Mouse (Mus musculus) embryonic facial prominence, embryonic 11.5 days (tissue): Measurements from ENCODE around the gene Sstr5. TPM values are rescaled to one million over a fixed set of nuclear protein-coding genes. Genes with fewer than 3 reads are reported as not detected.

Experiments used
- ATAC-seq: fragments of 200-750 bp; cut with Nextera tagmentation; replicated peaks from 2 replicates; pipeline ENCODE4 v1.8.0; 2017; ENCODE audit warnings: low read depth; ENCODE audit not compliant: insufficient number of reproducible peaks, low FRiP score, low TSS enrichment
- DNase-seq: peaks from one replicate; pipeline ENCODE4 v3.0.0-alpha.2; 2015; ENCODE audit warnings: low spot score
- H3K27ac ChIP-seq: fragments of 300-500 bp; sonication (generic); replicated peaks from 2 replicates; pipeline ENCODE4 v1.5.1; 2014; ENCODE audit warnings: mild to moderate bottlenecking, low read depth, low read length, control low read depth
- H3K27me3 ChIP-seq: fragments of 300-500 bp; sonication (generic); 2 replicates; pipeline ENCODE4 v1.6.1; 2014; ENCODE audit warnings: mild to moderate bottlenecking, low read length, moderate library complexity, mixed read lengths; ENCODE audit not compliant: control insufficient read depth, insufficient read depth
- H3K36me3 ChIP-seq: fragments of 300-500 bp; sonication (generic); replicated peaks from 2 replicates; pipeline ENCODE4 v1.6.1; 2014; ENCODE audit warnings: low read depth, mild to moderate bottlenecking, low read length, moderate library complexity, mixed read lengths; ENCODE audit not compliant: control insufficient read depth, insufficient read depth
- H3K4me1 ChIP-seq: fragments of 300-500 bp; sonication (generic); 2 replicates; pipeline ENCODE4 v1.6.1; 2014; ENCODE audit warnings: low read length, mixed read lengths; ENCODE audit not compliant: control insufficient read depth, insufficient read depth
- H3K4me2 ChIP-seq: fragments of 300-500 bp; sonication (generic); 2 replicates; pipeline ENCODE4 v1.6.1; 2014; ENCODE audit warnings: low read depth, mild to moderate bottlenecking, control low read depth, low read length, moderate library complexity
- H3K4me3 ChIP-seq: fragments of 300-500 bp; sonication (generic); 2 replicates; pipeline ENCODE4 v1.5.1; 2014; ENCODE audit warnings: low read depth, low read length, control low read depth
- H3K9ac ChIP-seq: fragments of 300-500 bp; sonication (generic); replicated peaks from 2 replicates; pipeline ENCODE4 v1.6.1; 2014; ENCODE audit warnings: mild to moderate bottlenecking, control low read depth, low read length
- H3K9me3 ChIP-seq: fragments of 300-500 bp; sonication (generic); replicated peaks from 2 replicates; pipeline ENCODE4 v1.6.1; 2016; ENCODE audit warnings: mild to moderate bottlenecking, low read length, inconsistent platforms, mixed read lengths; ENCODE audit not compliant: control insufficient read depth
- WGBS: fragments of 180-500 bp; shearing (Covaris S2); extraction: QIAGEN DNeasy Blood & Tissue Kit; methylation state at CpG from one replicate; pipeline ENCODE4 v1.1.7; 2014; 5-methylcytosine and 5-hydroxymethylcytosine counted together
- polyA plus RNA-seq: library from polyadenylated mRNA; unstranded; fragments of >200 nt; fragmentation: Nextera tagmentation; extraction: Ambion mirVana; gene quantifications from 2 replicates; pipeline ENCODE4 v1.2.1, GENCODE M21; 2014

Gene Sstr5
- polyA plus RNA-seq, 1 experiment from 2014 or later: 0.18 TPM

- Histone ChIP-seq H3K4me1 (no peaks in the 10 kb centered on the region), H3K4me3 (no peak overlapping the region), H3K27ac (no peak overlapping the region), H3K9me3 (no peaks in the 10 kb centered on the region), H3K36me3 (no peaks in the 10 kb centered on the region), H3K4me2 (no peak overlapping the region), H3K27me3 (no peaks in the 10 kb centered on the region), H3K9ac (no peak overlapping the region)
- 85% methylated on average over 4 of the region's 4 CpGs for WGBS
- DNase-seq (no peak), ATAC-seq (no peak)
These were observed 5.5 kb upstream of the Sstr5 start for GRCm38 (mm10) chr17:25502599-25502998.

GRCm38 (mm10) chr17:25482092-25482491 is 15.0 kb downstream of the Sstr5 start:
- no peaks in the 10 kb centered on the region for H3K9me3 ChIP-seq
- WGBS: 92% methylated on average over 6 of the region's 6 CpGs
- H3K27me3 ChIP-seq: no peaks in the 10 kb centered on the region
- H3K4me2 ChIP-seq: no peak overlapping the region
- no peaks in the 10 kb centered on the region for H3K36me3 ChIP-seq
- no peak overlapping the region for H3K9ac ChIP-seq
- DNase-seq (no peak), ATAC-seq (no peak)
- H3K4me3 ChIP-seq: no peak overlapping the region
- no peaks in the 10 kb centered on the region for H3K4me1 ChIP-seq
- H3K27ac ChIP-seq: no peak overlapping the region

DNA sequence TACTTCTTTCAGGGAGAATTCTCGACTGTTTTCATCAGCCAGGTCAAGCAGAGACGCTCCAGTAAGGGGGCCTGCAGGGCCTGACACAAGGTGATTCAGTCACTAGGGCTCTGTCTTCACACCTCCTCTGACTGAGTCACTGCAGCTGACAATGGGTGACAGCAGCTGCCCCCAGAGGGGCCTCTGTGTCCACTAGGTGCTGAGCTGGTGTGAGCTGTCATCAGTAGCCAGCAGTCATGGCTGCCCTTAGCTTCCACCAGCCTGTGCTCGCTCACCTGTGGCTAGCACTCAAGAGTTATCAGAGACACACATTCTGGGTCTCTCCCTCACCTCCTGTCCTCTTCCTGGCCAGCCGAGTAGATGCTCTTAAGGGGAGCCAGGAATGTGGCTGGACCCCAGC is 16.3 kb downstream of the Sstr5 start:
- no peaks in the 10 kb centered on the region for H3K9me3 ChIP-seq

DNA sequence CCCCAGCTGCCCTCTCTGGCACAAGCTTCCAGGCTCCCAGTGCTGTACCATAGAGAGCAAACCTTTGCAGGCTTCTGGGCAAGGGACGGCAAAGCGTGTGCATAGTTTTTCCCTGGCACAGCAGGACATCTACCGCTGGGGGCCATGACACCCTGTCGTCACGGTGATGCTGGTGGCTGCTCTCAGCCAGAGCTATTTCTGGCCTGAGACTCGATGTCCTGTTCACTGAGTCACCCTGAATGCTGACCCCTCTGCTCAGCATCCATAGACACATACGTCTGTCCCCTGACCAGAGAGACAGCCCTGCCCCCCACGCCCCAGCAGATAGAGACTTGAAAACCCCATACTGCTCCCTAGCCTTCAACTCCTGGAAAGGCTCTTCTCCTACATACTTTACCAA is 16.9 kb downstream of the Sstr5 start:
- H3K27me3 ChIP-seq: no peaks in the 10 kb centered on the region; the same call in 1 of the 2 replicates

More for the DNA sequence above, 16.3 kb downstream of the Sstr5 start:
- ATAC-seq (no peak), DNase-seq (no peak)
- H3K36me3 ChIP-seq: no peaks in the 10 kb centered on the region
- H3K4me2 ChIP-seq: no peak overlapping the region
- H3K27ac ChIP-seq: no peak overlapping the region
- WGBS: 71% methylated on average over 4 of the region's 4 CpGs
- H3K27me3 ChIP-seq: no peaks in the 10 kb centered on the region; the same call in 1 of the 2 replicates
- H3K4me3 ChIP-seq: no peak overlapping the region
- H3K9ac ChIP-seq: no peak overlapping the region
- H3K4me1 ChIP-seq: no peaks in the 10 kb centered on the region

GRCm38 (mm10) chr17:25475946-25476744 is 20.9 kb downstream of the Sstr5 start:
- H3K4me3 ChIP-seq: no peak overlapping the region
- no peak overlapping the region for H3K4me2 ChIP-seq
- ATAC-seq (no peak), DNase-seq (peak; percentile 86)
- no peak overlapping the region for H3K9ac ChIP-seq
- H3K27me3 ChIP-seq: peaks cover 4% of the 10 kb centered on the region
- H3K9me3 ChIP-seq: no peaks in the 10 kb centered on the region
- WGBS: 41% methylated on average over 19 of the region's 19 CpGs
- H3K27ac ChIP-seq: no peak overlapping the region
- peaks cover 3% of the 10 kb centered on the region; the same call in 1 of the 2 replicates for H3K4me1 ChIP-seq
- H3K36me3 ChIP-seq: no peaks in the 10 kb centered on the region

More for the DNA sequence above, 16.9 kb downstream of the Sstr5 start:
- Histone ChIP-seq H3K4me3 (no peak overlapping the region), H3K4me2 (no peak overlapping the region), H3K9ac (no peak overlapping the region), H3K9me3 (no peaks in the 10 kb centered on the region), H3K4me1 (no peaks in the 10 kb centered on the region), H3K27ac (no peak overlapping the region), H3K36me3 (no peaks in the 10 kb centered on the region)
- 61% methylated on average over 8 of the region's 8 CpGs for WGBS
- DNase-seq: no peak
- ATAC-seq: no peak

GRCm38 (mm10) chr17:25474330-25475077 is 22.6 kb downstream of the Sstr5 start:
- peak overlapping the region; percentile 33 for H3K4me3 ChIP-seq
- peaks cover 3% of the 10 kb centered on the region; the same call in 1 of the 2 replicates for H3K4me1 ChIP-seq
- ATAC-seq (peak; percentile 40; the same call in 1 of the 2 replicates), DNase-seq (peak; percentile 87)
- no peaks in the 10 kb centered on the region for H3K36me3 ChIP-seq
- H3K9me3 ChIP-seq: no peaks in the 10 kb centered on the region
- 3% methylated on average over 38 of the region's 38 CpGs for WGBS
- H3K27me3 ChIP-seq: peaks cover 4% of the 10 kb centered on the region
- H3K4me2 ChIP-seq: peak overlapping the region; percentile 70
- no peak overlapping the region for H3K27ac ChIP-seq
- H3K9ac ChIP-seq: peak overlapping the region; percentile 41

DNA sequence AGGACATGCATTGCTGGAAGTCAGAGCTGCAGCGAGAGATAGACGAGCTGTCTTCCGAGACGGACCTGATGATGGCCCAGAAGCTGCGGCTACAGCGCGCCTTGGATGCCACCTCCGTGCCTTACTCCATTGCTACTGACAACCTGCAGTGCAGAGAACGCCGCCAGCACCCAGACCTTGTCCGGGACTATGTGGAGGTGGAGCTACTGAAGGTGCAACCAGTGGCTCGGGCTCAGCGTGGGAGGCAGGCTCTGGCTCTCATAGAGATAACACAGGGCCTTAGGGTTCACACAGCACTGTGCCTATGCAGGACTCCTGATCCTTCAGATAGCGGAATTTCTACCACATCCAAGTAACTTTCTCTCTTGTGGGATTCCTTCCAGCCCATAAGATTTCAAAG is 25.0 kb downstream of the Sstr5 start:
- Histone ChIP-seq H3K4me3 (no peak overlapping the region), H3K4me1 (peaks cover 3% of the 10 kb centered on the region; the same call in 1 of the 2 replicates), H3K9ac (no peak overlapping the region), H3K36me3 (no peaks in the 10 kb centered on the region), H3K4me2 (no peak overlapping the region), H3K27ac (no peak overlapping the region), H3K27me3 (peaks cover 4% of the 10 kb centered on the region), H3K9me3 (no peaks in the 10 kb centered on the region)
- DNase-seq (no peak), ATAC-seq (no peak)
- WGBS: 53% methylated on average over 14 of the region's 14 CpGs

GRCm38 (mm10) chr17:25471418-25471817 is 25.7 kb downstream of the Sstr5 start:
- H3K27ac ChIP-seq: no peak overlapping the region
- DNase-seq (no peak), ATAC-seq (no peak)
- H3K9ac ChIP-seq: no peak overlapping the region
- no peaks in the 10 kb centered on the region for H3K9me3 ChIP-seq
- 50% methylated on average over 8 of the region's 8 CpGs for WGBS
- H3K4me2 ChIP-seq: no peak overlapping the region
- no peaks in the 10 kb centered on the region for H3K36me3 ChIP-seq
- H3K27me3 ChIP-seq: peaks cover 4% of the 10 kb centered on the region; the same call in 1 of the 2 replicates
- H3K4me3 ChIP-seq: no peak overlapping the region
- H3K4me1 ChIP-seq: peaks cover 3% of the 10 kb centered on the region; the same call in 1 of the 2 replicates
